Mouse (Mus musculus) naive thymus-derived CD4-positive, alpha-beta T cell, adult 5 months (primary cell): ENCODE results near the gene Cdh8. TPM values are rescaled to one million over a fixed set of nuclear protein-coding genes. Genes with fewer than 3 reads are reported as not detected.

ENCODE experiments used
- polyA plus RNA-seq: library from polyadenylated mRNA; unstranded; fragments of 100-300 nt; shearing (Covaris generic); gene quantifications from one replicate; pipeline ENCODE4 v1.2.1, GENCODE M21; 2017

Gene Cdh8
- not detected for polyA plus RNA-seq

GRCm38 (mm10) chr8:99415966-99416781 lies at the start of gene Cdh8:
Cdh8 (minus strand) TSS chr8:99416471.

